Mouse (Mus musculus) olfactory bulb, adult 2 months (tissue): ENCODE results near the gene Odf4.

ENCODE experiments used
- CTCF ChIP-seq: fragments of 200-500 bp; IDR thresholded peaks from 2 replicates; pipeline ENCODE4 v1.5.1; 2012; ENCODE audit warnings: low read depth, mild to moderate bottlenecking, low read length, moderate library complexity; ENCODE audit not compliant: insufficient read depth
- POLR2A ChIP-seq: fragments of 200-500 bp; IDR thresholded peaks from 2 replicates; pipeline ENCODE4 v1.6.1; 2012; ENCODE audit warnings: mild to moderate bottlenecking, low read depth, low read length, moderate library complexity; ENCODE audit not compliant: insufficient read depth

DNA sequence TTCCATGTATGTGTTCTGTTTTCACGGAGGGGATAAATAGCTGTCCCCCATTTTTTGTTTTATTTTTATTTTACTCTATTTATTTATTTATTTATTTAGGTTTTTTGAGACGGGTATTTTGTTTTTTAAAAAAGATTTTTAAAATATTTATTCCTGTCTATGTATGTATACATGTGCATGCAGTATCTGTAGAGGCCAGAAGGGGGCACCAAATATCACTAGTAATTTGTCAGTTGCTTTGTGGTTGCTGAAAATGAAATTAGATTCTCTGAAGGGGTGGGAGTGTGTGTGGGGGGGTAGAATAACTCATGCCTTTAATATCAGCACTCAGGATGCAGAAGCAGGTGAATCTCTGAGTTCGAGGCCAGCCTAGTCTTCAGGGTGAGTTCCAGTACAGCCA lies 39.0 kb upstream of the Odf4 start:
- TF ChIP-seq CTCF, result no peak
- TF ChIP-seq POLR2A, result no peak
